Mouse (Mus musculus) kidney, embryonic 15.5 days (tissue): Measurements from ENCODE around the gene Rbp2. TPM values are rescaled to one million over a fixed set of nuclear protein-coding genes. Genes with fewer than 3 reads are reported as not detected.
A peak's percentile ranks its signal among the peaks of the same experiment; 100 is the strongest.

Source experiments
- ATAC-seq: fragments of 200-750 bp; cut with Nextera tagmentation; replicated peaks from 2 replicates; pipeline ENCODE4 v1.8.0; 2017; ENCODE audit warnings: moderate TSS enrichment; ENCODE audit not compliant: low FRiP score
- H3K27ac ChIP-seq: fragments of 300-500 bp; sonication (generic); 2 replicates; pipeline ENCODE4 v1.5.1; 2015; ENCODE audit warnings: mild to moderate bottlenecking, inconsistent platforms
- H3K27me3 ChIP-seq: fragments of 300-500 bp; sonication (generic); 2 replicates; pipeline ENCODE4 v1.6.1; 2015; ENCODE audit warnings: inconsistent platforms
- H3K36me3 ChIP-seq: fragments of 300-500 bp; sonication (generic); 2 replicates; pipeline ENCODE4 v1.6.1; 2015; ENCODE audit warnings: inconsistent platforms
- H3K4me1 ChIP-seq: fragments of 300-500 bp; sonication (generic); 2 replicates; pipeline ENCODE4 v1.6.1; 2015; ENCODE audit warnings: inconsistent platforms
- H3K4me2 ChIP-seq: fragments of 300-500 bp; sonication (generic); 2 replicates; pipeline ENCODE4 v1.6.1; 2015; ENCODE audit warnings: moderate library complexity, mild to moderate bottlenecking, inconsistent platforms
- H3K4me3 ChIP-seq: fragments of 300-500 bp; sonication (generic); replicated peaks from 2 replicates; pipeline ENCODE4 v1.5.1; 2015; ENCODE audit warnings: mild to moderate bottlenecking, inconsistent platforms
- H3K9ac ChIP-seq: fragments of 300-500 bp; sonication (generic); 2 replicates; pipeline ENCODE4 v1.6.1; 2015; ENCODE audit warnings: mild to moderate bottlenecking, inconsistent platforms
- H3K9me3 ChIP-seq: fragments of 300-500 bp; sonication (generic); replicated peaks from 2 replicates; pipeline ENCODE4 v1.6.1; 2016; ENCODE audit warnings: inconsistent platforms
- WGBS: fragments of 180-500 bp; shearing (Covaris S2); methylation state at CpG from one replicate; pipeline ENCODE4 v1.1.7; 2015; ENCODE audit warnings: mixed read lengths; 5-methylcytosine and 5-hydroxymethylcytosine counted together
- polyA plus RNA-seq: library from polyadenylated mRNA; unstranded; fragments of >200 nt; fragmentation: Nextera tagmentation; extraction: Ambion mirVana; gene quantifications from 2 replicates; pipeline ENCODE4 v1.2.1, GENCODE M21; 2015

Rbp2 gene
- polyA plus RNA-seq, 1 experiment from 2014 or later: 0.97 TPM

DNA sequence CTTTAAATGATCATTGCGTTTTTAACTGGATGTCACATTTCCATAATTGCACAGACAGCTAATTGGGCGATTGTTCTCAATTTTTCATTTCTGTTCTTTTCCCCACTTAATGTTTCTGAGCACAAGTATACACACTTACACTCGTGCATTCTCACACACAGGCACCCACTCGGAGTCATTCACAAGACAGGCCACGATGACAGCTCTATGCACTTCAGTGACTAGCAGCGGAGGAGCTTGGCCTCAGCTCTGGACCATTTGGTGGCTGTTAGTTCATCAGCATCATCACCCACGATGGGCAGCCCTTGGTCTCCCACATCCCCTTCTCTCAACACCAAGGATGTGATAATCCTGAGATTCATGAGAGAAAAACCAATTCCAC is 39.6 kb downstream of the Rbp2 start:
- Histone ChIP-seq H3K9me3 (no peaks in the 10 kb centered on the region), H3K27ac (no peak overlapping the region), H3K36me3 (no peaks in the 10 kb centered on the region), H3K9ac (no peak overlapping the region), H3K4me3 (no peak overlapping the region), H3K27me3 (no peaks in the 10 kb centered on the region), H3K4me1 (no peaks in the 10 kb centered on the region), H3K4me2 (no peak overlapping the region)
- no peak for ATAC-seq
- WGBS: 48% methylated on average over 7 of the region's 7 CpGs

GRCm38 (mm10) chr9:98527226-98527625 is 41.3 kb downstream of the Rbp2 start:
- Histone ChIP-seq H3K4me2 (no peak overlapping the region), H3K4me1 (no peaks in the 10 kb centered on the region), H3K27me3 (no peaks in the 10 kb centered on the region), H3K9me3 (no peaks in the 10 kb centered on the region), H3K27ac (no peak overlapping the region), H3K9ac (no peak overlapping the region), H3K36me3 (no peaks in the 10 kb centered on the region), H3K4me3 (no peak overlapping the region)
- ATAC-seq: no peak
- WGBS: 47% methylated on average over 7 of the region's 7 CpGs

GRCm38 (mm10) chr9:98529776-98530175 is 43.9 kb downstream of the Rbp2 start:
- H3K36me3 ChIP-seq: no peaks in the 10 kb centered on the region
- ATAC-seq: no peak
- no peak overlapping the region for H3K27ac ChIP-seq
- H3K4me3 ChIP-seq: no peak overlapping the region
- no peaks in the 10 kb centered on the region for H3K4me1 ChIP-seq
- H3K4me2 ChIP-seq: no peak overlapping the region
- no peaks in the 10 kb centered on the region for H3K9me3 ChIP-seq
- 66% methylated on average over 4 of the region's 4 CpGs for WGBS
- H3K27me3 ChIP-seq: no peaks in the 10 kb centered on the region
- H3K9ac ChIP-seq: no peak overlapping the region

- H3K27me3 ChIP-seq: no peaks in the 10 kb centered on the region
- WGBS: 51% methylated on average over 2 of the region's 2 CpGs
- ATAC-seq: no peak
Measured at GRCm38 (mm10) chr9:98530999-98531398, 45.1 kb downstream of the Rbp2 start.

GRCm38 (mm10) chr9:98534675-98535280 is 48.9 kb downstream of the Rbp2 start:
- no peak for ATAC-seq
- peaks cover 3% of the 10 kb centered on the region; the same call in 1 of the 2 replicates for H3K27me3 ChIP-seq
- no peaks in the 10 kb centered on the region; the same call in 1 of the 2 replicates for H3K9me3 ChIP-seq
- H3K4me1 ChIP-seq: peaks cover 9% of the 10 kb centered on the region
- H3K36me3 ChIP-seq: no peaks in the 10 kb centered on the region
- 65% methylated on average over 4 of the region's 4 CpGs for WGBS
- no peak overlapping the region for H3K4me2 ChIP-seq
- no peak overlapping the region for H3K9ac ChIP-seq
- no peak overlapping the region for H3K27ac ChIP-seq
- H3K4me3 ChIP-seq: no peak overlapping the region

More at GRCm38 (mm10) chr9:98530999-98531398, 45.1 kb downstream of the Rbp2 start:
- H3K27ac ChIP-seq: no peak overlapping the region
- H3K9ac ChIP-seq: no peak overlapping the region
- H3K4me2 ChIP-seq: no peak overlapping the region
- H3K36me3 ChIP-seq: no peaks in the 10 kb centered on the region
- H3K4me1 ChIP-seq: no peaks in the 10 kb centered on the region
- H3K4me3 ChIP-seq: no peak overlapping the region
- H3K9me3 ChIP-seq: no peaks in the 10 kb centered on the region; the same call in 1 of the 2 replicates

DNA sequence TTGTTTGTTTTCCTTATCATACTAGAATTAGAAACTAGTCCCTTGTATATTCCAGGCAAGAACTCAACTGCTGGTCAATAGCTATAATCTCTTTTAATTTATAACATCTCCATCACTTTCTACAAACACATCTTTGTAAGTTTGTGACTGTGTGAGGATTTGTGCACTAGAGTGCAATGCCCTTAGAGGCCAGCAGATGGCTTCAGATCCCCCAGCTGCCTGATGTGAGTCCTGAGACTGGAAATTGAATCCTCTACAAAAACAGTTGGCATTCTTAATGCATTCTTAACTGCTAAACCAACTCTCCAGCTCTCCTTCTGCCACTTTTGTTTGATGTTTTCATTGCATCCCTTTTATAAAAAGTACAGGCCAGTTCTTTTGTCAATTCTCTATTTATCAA is 49.8 kb downstream of the Rbp2 start:
- no peak for ATAC-seq

DNA sequence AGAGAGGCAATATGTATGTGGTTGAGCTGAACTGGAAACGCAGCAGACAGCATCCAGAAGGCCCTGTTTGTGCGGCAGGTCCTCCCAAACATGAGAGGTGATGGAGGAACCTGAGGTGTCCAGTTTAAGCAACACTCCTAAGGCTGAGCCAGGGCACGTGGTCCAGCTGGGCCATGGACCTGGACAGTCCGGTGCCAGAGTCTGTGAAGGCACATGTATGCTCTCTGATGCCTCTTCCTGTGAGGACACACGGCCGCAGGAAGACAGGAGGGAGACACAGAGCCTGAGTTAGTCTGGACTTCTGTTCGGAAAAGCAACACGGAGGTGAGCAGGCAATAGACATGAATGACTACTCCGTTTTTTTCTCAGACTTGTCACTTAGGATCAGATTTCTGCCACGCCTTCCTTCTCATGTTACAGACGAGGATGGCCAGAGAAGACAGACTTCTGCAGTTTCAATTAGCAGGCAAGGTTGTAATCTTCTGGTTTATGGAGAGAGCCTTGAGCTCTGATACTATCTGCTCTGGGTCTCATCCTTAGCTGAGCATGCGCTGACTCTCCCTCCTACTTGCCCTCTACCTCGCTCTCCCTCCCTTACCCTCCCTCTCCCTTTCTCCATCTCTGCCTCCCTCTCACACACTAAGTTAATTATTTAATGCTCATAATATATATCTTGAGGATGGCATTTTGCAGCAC is 52.2 kb downstream of the Rbp2 start:
- Histone ChIP-seq H3K27me3 (peaks cover 3% of the 10 kb centered on the region; the same call in 1 of the 2 replicates), H3K36me3 (no peaks in the 10 kb centered on the region), H3K9ac (no peak overlapping the region), H3K4me2 (peak overlapping the region; percentile 54), H3K4me1 (peaks cover 9% of the 10 kb centered on the region), H3K4me3 (peak overlapping the region; percentile 22), H3K9me3 (no peaks in the 10 kb centered on the region; the same call in 1 of the 2 replicates), H3K27ac (0 out of 2 replicates have a peak overlapping the region, but pooled peaks have one; percentile 22)
- ATAC-seq: peak; percentile 87
- 22% methylated on average over 13 of the region's 13 CpGs for WGBS

More for the DNA sequence above, 49.8 kb downstream of the Rbp2 start:
- H3K27ac ChIP-seq: no peak overlapping the region
- no peaks in the 10 kb centered on the region; the same call in 1 of the 2 replicates for H3K9me3 ChIP-seq
- no peaks in the 10 kb centered on the region for H3K36me3 ChIP-seq
- no peak overlapping the region for H3K4me3 ChIP-seq
- no peak overlapping the region for H3K4me2 ChIP-seq
- H3K4me1 ChIP-seq: peaks cover 9% of the 10 kb centered on the region
- no peak overlapping the region for H3K9ac ChIP-seq
- peaks cover 3% of the 10 kb centered on the region; the same call in 1 of the 2 replicates for H3K27me3 ChIP-seq

GRCm38 (mm10) chr9:98538713-98539360 is 52.9 kb downstream of the Rbp2 start:
- peak; percentile 82 for ATAC-seq
- no peaks in the 10 kb centered on the region for H3K36me3 ChIP-seq
- H3K4me2 ChIP-seq: peak overlapping the region; percentile 54
- H3K9me3 ChIP-seq: no peaks in the 10 kb centered on the region; the same call in 1 of the 2 replicates
- peaks cover 3% of the 10 kb centered on the region; the same call in 1 of the 2 replicates for H3K27me3 ChIP-seq
- no peak overlapping the region for H3K27ac ChIP-seq
- H3K4me3 ChIP-seq: peak overlapping the region; percentile 22
- no peak overlapping the region for H3K9ac ChIP-seq
- peaks cover 9% of the 10 kb centered on the region for H3K4me1 ChIP-seq
- WGBS: 4% methylated on average over 13 of the region's 13 CpGs

DNA sequence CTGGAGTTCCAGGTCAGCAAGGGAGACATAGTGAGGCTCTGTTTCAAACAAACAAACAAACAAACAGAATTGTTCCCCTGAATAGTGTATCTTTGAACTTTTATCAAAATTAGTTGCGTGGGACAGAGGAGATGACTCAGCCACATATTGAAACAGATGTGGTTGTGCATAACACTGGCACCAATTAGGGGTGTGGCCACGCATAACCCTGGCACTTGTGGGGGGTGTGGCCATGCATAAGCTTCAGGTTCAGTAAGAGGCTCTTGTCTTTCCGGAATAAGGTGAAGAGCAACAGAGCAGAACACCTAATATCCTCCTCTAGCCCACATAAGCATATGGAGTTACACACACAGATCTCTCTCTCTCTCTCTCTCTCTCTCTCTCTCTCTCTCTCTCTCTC is 58.1 kb downstream of the Rbp2 start:
- Histone ChIP-seq H3K4me2 (no peak overlapping the region), H3K27me3 (peaks cover 3% of the 10 kb centered on the region; the same call in 1 of the 2 replicates), H3K9me3 (no peaks in the 10 kb centered on the region), H3K27ac (no peak overlapping the region), H3K36me3 (no peaks in the 10 kb centered on the region), H3K4me1 (no peaks in the 10 kb centered on the region), H3K4me3 (no peak overlapping the region), H3K9ac (no peak overlapping the region)
- no peak; the same call in 1 of the 2 replicates for ATAC-seq
- WGBS: 67% methylated on average over 3 of the region's 3 CpGs

Other genes with a start within 250 kb of the Rbp2 start
- gene Nmnat3, start 198.7 kb upstream of the Rbp2 start, polyA plus RNA-seq: 10.0 and 10.4 TPM in 2 replicates
- gene Rbp1, start 63.2 kb upstream of the Rbp2 start, polyA plus RNA-seq: 117 and 118 TPM in 2 replicates
- gene Copb2, start 77.6 kb downstream of the Rbp2 start, polyA plus RNA-seq: 171 and 180 TPM in 2 replicates
- gene Mrps22, start 115.5 kb downstream of the Rbp2 start, polyA plus RNA-seq: 62.3 and 64.1 TPM in 2 replicates